Mouse (Mus musculus) heart, adult 2 months (tissue): ENCODE measurements around the gene Btbd3. TPM values are rescaled to one million over a fixed set of nuclear protein-coding genes. Genes with fewer than 3 reads are reported as not detected.

Source experiments
- DNase-seq, 2 experiments: peaks; one replicate each; pipeline ENCODE4 v3.0.0; 2021
- H3K27ac ChIP-seq: fragments of 200-600 bp; 2 replicates; pipeline ENCODE4 v1.8.1; 2022
- H3K27me3 ChIP-seq: fragments of 200-500 bp; 2 replicates; pipeline ENCODE4 v1.6.1; 2012; ENCODE audit warnings: mild to moderate bottlenecking, low read length, inconsistent platforms, mixed read lengths; ENCODE audit not compliant: control insufficient read depth, insufficient read depth
- H3K36me3 ChIP-seq: fragments of 200-500 bp; 2 replicates; pipeline ENCODE4 v1.6.1; 2012; ENCODE audit warnings: low read length, inconsistent platforms; ENCODE audit not compliant: control insufficient read depth, insufficient read depth
- H3K4me1 ChIP-seq: fragments of 200-500 bp; 2 replicates; pipeline ENCODE4 v1.6.1; 2011; ENCODE audit warnings: low read length; ENCODE audit not compliant: control insufficient read depth, insufficient read depth
- H3K4me3 ChIP-seq: fragments of 200-600 bp; 2 replicates; pipeline ENCODE4 v1.8.1; 2022
- H3K79me2 ChIP-seq: fragments of 200-500 bp; replicated peaks from 2 replicates; pipeline ENCODE4 v1.6.1; 2012; ENCODE audit warnings: mild to moderate bottlenecking, inconsistent platforms, low read length, moderate library complexity, mixed read lengths; ENCODE audit not compliant: control insufficient read depth, insufficient read depth
- H3K9ac ChIP-seq: fragments of 200-500 bp; 2 replicates; pipeline ENCODE4 v1.6.1; 2012; ENCODE audit warnings: low read depth, mild to moderate bottlenecking, control low read depth, inconsistent platforms, low read length, mixed read lengths
- CTCF ChIP-seq: fragments of 200-600 bp; IDR thresholded peaks from 2 replicates; pipeline ENCODE4 v1.8.1; 2022; ENCODE audit warnings: antibody characterized with exemption, mild to moderate bottlenecking, moderate library complexity
- EP300 ChIP-seq: fragments of 200-500 bp; IDR thresholded peaks from 2 replicates; pipeline ENCODE4 v1.6.1; 2011; ENCODE audit warnings: low read depth, low read length, control low read depth; ENCODE audit not compliant: insufficient read depth
- POLR2A ChIP-seq: fragments of 200-500 bp; IDR thresholded peaks from 2 replicates; pipeline ENCODE4 v1.6.1; 2011; ENCODE audit warnings: mild to moderate bottlenecking, low read depth, low read length, control low read depth; ENCODE audit not compliant: insufficient read depth
- WGBS: fragments of 180-500 bp; shearing (Covaris S2); methylation state at CpG from one replicate; pipeline ENCODE4 v1.1.7; 2018; 5-methylcytosine and 5-hydroxymethylcytosine counted together
- intact Hi-C: fragments of 180-260 bp; cut with DNase I; formaldehyde crosslinking; loops from one replicate; pipeline ENCODE4 v1.15.1; 2025
- polyA plus RNA-seq: library from polyadenylated mRNA; depleted of rRNA; stranded (reverse); fragments of >200 nt; gene quantifications from 2 replicates; pipeline ENCODE4 v1.2.3, GENCODE M21; 2012
- total RNA-seq, 2 experiments: library from RNA; stranded (reverse); gene quantifications; 2 replicates each; pipeline ENCODE4 v1.2.3; 2021

Gene Btbd3
- total and polyA plus RNA-seq, 3 experiments = 7.1 to 14.4 (median 12.9) TPM

- 77% methylated on average over 4 of the region's 4 CpGs for WGBS
- no peak for DNase-seq
- H3K36me3 ChIP-seq = no peaks in the 10 kb centered on the region
- no peak overlapping the region for H3K4me3 ChIP-seq
- intact Hi-C loops = no loop called here
- H3K79me2 ChIP-seq = no peaks in the 10 kb centered on the region
- no peak overlapping the region for H3K27ac ChIP-seq
- no peaks in the 10 kb centered on the region for H3K4me1 ChIP-seq
- H3K27me3 ChIP-seq = no peaks in the 10 kb centered on the region
- TF ChIP-seq CTCF (no peak), EP300 (no peak), POLR2A (no peak)
- no peak overlapping the region for H3K9ac ChIP-seq
Observed at GRCm38 (mm10) chr2:138484871-138485270, 228.5 kb downstream of the Btbd3 start.

GRCm38 (mm10) chr2:138490688-138491405 is 234.5 kb downstream of the Btbd3 start:
- no peaks in the 10 kb centered on the region for H3K79me2 ChIP-seq
- no peaks in the 10 kb centered on the region for H3K36me3 ChIP-seq
- H3K27me3 ChIP-seq = no peaks in the 10 kb centered on the region
- TF ChIP-seq EP300 = no peak
- no peak for TF ChIP-seq CTCF
- TF ChIP-seq POLR2A = no peak
- H3K4me3 ChIP-seq = no peak overlapping the region
- H3K4me1 ChIP-seq = no peaks in the 10 kb centered on the region
- H3K9ac ChIP-seq = no peak overlapping the region
- intact Hi-C loops = no loop called here
- no peak overlapping the region for H3K27ac ChIP-seq
- DNase-seq = no peak
- 55% methylated on average over 2 of the region's 2 CpGs for WGBS

- DNase-seq = no peak
- intact Hi-C loops = no loop called here
Observed at GRCm38 (mm10) chr2:138492176-138492575, 235.8 kb downstream of the Btbd3 start.

GRCm38 (mm10) chr2:138503866-138504380 is 247.6 kb downstream of the Btbd3 start:
- intact Hi-C loops = no loop called here
- 60% methylated on average over 12 of the region's 12 CpGs for WGBS
- Histone ChIP-seq H3K36me3 (no peaks in the 10 kb centered on the region), H3K27me3 (no peaks in the 10 kb centered on the region), H3K27ac (no peak overlapping the region), H3K9ac (no peak overlapping the region), H3K79me2 (no peaks in the 10 kb centered on the region), H3K4me1 (no peaks in the 10 kb centered on the region), H3K4me3 (no peak overlapping the region)
- no peak for DNase-seq
- TF ChIP-seq EP300 (no peak), CTCF (no peak), POLR2A (no peak)

More at GRCm38 (mm10) chr2:138492176-138492575, 235.8 kb downstream of the Btbd3 start:
- H3K9ac ChIP-seq = no peak overlapping the region
- H3K4me1 ChIP-seq = no peaks in the 10 kb centered on the region
- no peak overlapping the region for H3K27ac ChIP-seq
- H3K27me3 ChIP-seq = no peaks in the 10 kb centered on the region
- H3K79me2 ChIP-seq = no peaks in the 10 kb centered on the region
- H3K36me3 ChIP-seq = no peaks in the 10 kb centered on the region
- TF ChIP-seq POLR2A = no peak
- TF ChIP-seq EP300 = no peak
- TF ChIP-seq CTCF = no peak
- no peak overlapping the region for H3K4me3 ChIP-seq

GRCm38 (mm10) chr2:138515531-138515930 is 259.2 kb downstream of the Btbd3 start:
- TF ChIP-seq CTCF (no peak), EP300 (no peak), POLR2A (no peak)
- Histone ChIP-seq H3K79me2 (no peaks in the 10 kb centered on the region), H3K4me1 (no peaks in the 10 kb centered on the region), H3K36me3 (no peaks in the 10 kb centered on the region), H3K4me3 (no peak overlapping the region), H3K27me3 (no peaks in the 10 kb centered on the region), H3K27ac (no peak overlapping the region), H3K9ac (no peak overlapping the region)
- intact Hi-C loops = no loop called here
- WGBS = 69% methylated on average over 4 of the region's 4 CpGs
- no peak for DNase-seq

GRCm38 (mm10) chr2:138528461-138528860 is 272.1 kb downstream of the Btbd3 start:
- H3K4me3 ChIP-seq = no peak overlapping the region
- H3K4me1 ChIP-seq = no peaks in the 10 kb centered on the region
- no peaks in the 10 kb centered on the region for H3K79me2 ChIP-seq
- no peak overlapping the region for H3K9ac ChIP-seq
- intact Hi-C loops = no loop called here
- WGBS = 70% methylated on average over 1 of the region's 1 CpGs
- no peak overlapping the region for H3K27ac ChIP-seq
- no peaks in the 10 kb centered on the region for H3K27me3 ChIP-seq
- no peak for DNase-seq
- no peaks in the 10 kb centered on the region for H3K36me3 ChIP-seq
- no peak for TF ChIP-seq EP300
- TF ChIP-seq CTCF = no peak
- TF ChIP-seq POLR2A = no peak
